Mouse (Mus musculus): ENCODE results near the gene Gm6685.
"Not testable (repeated sequence)": the region's sequence is repeated elsewhere in the genome, so short reads cannot be mapped to it uniquely, and the experiment has no call there.

DNA sequence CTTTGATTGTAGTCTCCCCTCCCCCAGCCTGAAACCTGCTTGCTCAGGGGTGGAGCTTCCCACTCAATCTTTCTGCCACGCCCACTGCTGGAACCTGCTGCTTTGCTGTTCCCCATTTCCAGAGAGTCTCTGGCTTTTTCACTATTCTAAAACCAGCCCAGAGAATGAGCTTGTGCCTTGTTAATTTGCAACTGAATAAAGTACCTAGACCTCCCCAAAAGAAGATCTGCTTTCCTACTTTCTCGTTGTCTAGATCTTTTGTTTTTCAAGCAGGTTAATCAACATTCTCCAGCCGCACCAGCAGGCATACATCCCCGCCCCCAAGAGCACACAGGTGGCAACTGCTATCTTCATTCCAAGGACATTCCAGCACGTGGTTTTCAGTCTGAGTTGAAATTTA is 31.7 kb upstream of the Gm6685 start:
- not testable (repeated sequence) for TF ChIP-seq CTCF, EP300 (IDR thresholded peaks at IDR 0.05; ENCODE audit: low read depth)

All from heart, postnatal 0 days (tissue).